Mouse (Mus musculus) adrenal gland (tissue): ENCODE results near the gene Ints12.

Experiments
- intact Hi-C: fragments of 180-260 bp; cut with DNase I; formaldehyde crosslinking; loops from one replicate; pipeline ENCODE4 v1.15.1; 2025
- long read RNA-seq, 2 experiments: library from polyadenylated mRNA; unstranded; transcript quantifications; one replicate each; pipeline ENCODE4 v2.0.0; 2020; ENCODE audit warnings: borderline replicate concordance in 1 of 2; ENCODE audit not compliant: insufficient replicate concordance in 1 of 2

Gene Ints12
- long read RNA-seq, experiment 1, transcript Ints12-201 (7 exons, 3,101 nt): major isoform, 10 of 13 reads
- long read RNA-seq, experiment 1, partial matches to known transcripts: 0 of 13 reads
- long read RNA-seq, experiment 1, other reads (novel, unspliced or antisense): 3 of 13 reads
- long read RNA-seq, experiment 2, transcript Ints12-201 (7 exons, 3,101 nt): major isoform, 11 of 11 reads
- long read RNA-seq, experiment 2, partial matches to known transcripts: 0 of 11 reads
- long read RNA-seq, experiment 2, other reads (novel, unspliced or antisense): 0 of 11 reads

GRCm38 (mm10) chr3:133091664-133092273 lies at the start of gene Ints12, which contains the start of gene Gstcd:
TSS of gene Ints12 (plus strand) at chr3:133091840.
TSS of gene Gstcd (minus strand) at chr3:133092033.
- intact Hi-C loops: no loop called here

- intact Hi-C loops: no loop called here
These were observed 39.6 kb upstream of the Ints12 start for GRCm38 (mm10) chr3:133052068-133052467.

- intact Hi-C loops: no loop called here
These were observed 16.1 kb upstream of the Ints12 start for GRCm38 (mm10) chr3:133075560-133075959.

- intact Hi-C loops: no loop called here
These were observed 8.9 kb upstream of the Ints12 start for GRCm38 (mm10) chr3:133082736-133083135.

- intact Hi-C loops: loop anchor here (2.0 to 5.0 kb wide), 2 partner anchors 187 to 339 kb away; no protein-coding TSS in a partner anchor
These were observed 5.8 kb upstream of the Ints12 start for GRCm38 (mm10) chr3:133085858-133086257.

- intact Hi-C loops: no loop called here
These were observed 1.2 kb upstream of the Ints12 start for GRCm38 (mm10) chr3:133090247-133091120.

- intact Hi-C loops: no loop called here
These were observed 448 bp upstream of the Ints12 start for GRCm38 (mm10) chr3:133091121-133091663.

GRCm38 (mm10) chr3:133092274-133092853 lies 724 bp downstream of the Ints12 start:
- intact Hi-C loops: no loop called here

- intact Hi-C loops: no loop called here
These were observed 1.3 kb downstream of the Ints12 start for GRCm38 (mm10) chr3:133092936-133093335.

- intact Hi-C loops: no loop called here
These were observed 2.7 kb downstream of the Ints12 start for GRCm38 (mm10) chr3:133094305-133094704.

- intact Hi-C loops: no loop called here
These were observed 6.3 kb downstream of the Ints12 start for GRCm38 (mm10) chr3:133097936-133098335.

GRCm38 (mm10) chr3:133098336-133098735 lies 6.7 kb downstream of the Ints12 start:
- intact Hi-C loops: no loop called here

GRCm38 (mm10) chr3:133098909-133099308 lies 7.3 kb downstream of the Ints12 start:
- intact Hi-C loops: no loop called here

- intact Hi-C loops: no loop called here
These were observed 12.1 kb downstream of the Ints12 start for GRCm38 (mm10) chr3:133103768-133104167.

GRCm38 (mm10) chr3:133104436-133104835 lies 12.8 kb downstream of the Ints12 start:
- intact Hi-C loops: no loop called here

GRCm38 (mm10) chr3:133108731-133109130 lies 17.1 kb downstream of the Ints12 start:
- intact Hi-C loops: no loop called here

GRCm38 (mm10) chr3:133109844-133110243 lies 18.2 kb downstream of the Ints12 start:
- intact Hi-C loops: loop anchor here (1.0 to 10.0 kb wide), 2 partner anchors 162 to 1515 kb away; no protein-coding TSS in a partner anchor

GRCm38 (mm10) chr3:133111741-133112140 lies 20.1 kb downstream of the Ints12 start:
- intact Hi-C loops: loop anchor here (10.0 kb wide), 1 partner anchor 1513 kb away; no protein-coding TSS in a partner anchor

- intact Hi-C loops: loop anchor here (10.0 kb wide), 1 partner anchor 1512 kb away; no protein-coding TSS in a partner anchor
These were observed 21.6 kb downstream of the Ints12 start for GRCm38 (mm10) chr3:133113281-133113680.

GRCm38 (mm10) chr3:133131372-133131771 lies 39.7 kb downstream of the Ints12 start:
- intact Hi-C loops: no loop called here

GRCm38 (mm10) chr3:133132611-133133010 lies 41.0 kb downstream of the Ints12 start:
- intact Hi-C loops: no loop called here
